Mouse (Mus musculus) E14TG2a.4 (cell line): Measurements from ENCODE around the gene Hoxa5.

Experiments
- CTCF ChIP-seq: conservative IDR thresholded peaks from 2 replicates; pipeline ENCODE4 v1.5.1; 2014; ENCODE audit warnings: low read length
- POU5F1 ChIP-seq: IDR thresholded peaks from 2 replicates; pipeline ENCODE4 v1.6.1; 2014; ENCODE audit warnings: low read length, borderline replicate concordance

- TF ChIP-seq CTCF = no peak
- TF ChIP-seq POU5F1 = no peak
Measured at GRCm38 (mm10) chr6:52176391-52176790, 28.0 kb downstream of the Hoxa5 start.
